9 mouse cellular contexts compared by ENCODE assay signal in the genomic region with DNA sequence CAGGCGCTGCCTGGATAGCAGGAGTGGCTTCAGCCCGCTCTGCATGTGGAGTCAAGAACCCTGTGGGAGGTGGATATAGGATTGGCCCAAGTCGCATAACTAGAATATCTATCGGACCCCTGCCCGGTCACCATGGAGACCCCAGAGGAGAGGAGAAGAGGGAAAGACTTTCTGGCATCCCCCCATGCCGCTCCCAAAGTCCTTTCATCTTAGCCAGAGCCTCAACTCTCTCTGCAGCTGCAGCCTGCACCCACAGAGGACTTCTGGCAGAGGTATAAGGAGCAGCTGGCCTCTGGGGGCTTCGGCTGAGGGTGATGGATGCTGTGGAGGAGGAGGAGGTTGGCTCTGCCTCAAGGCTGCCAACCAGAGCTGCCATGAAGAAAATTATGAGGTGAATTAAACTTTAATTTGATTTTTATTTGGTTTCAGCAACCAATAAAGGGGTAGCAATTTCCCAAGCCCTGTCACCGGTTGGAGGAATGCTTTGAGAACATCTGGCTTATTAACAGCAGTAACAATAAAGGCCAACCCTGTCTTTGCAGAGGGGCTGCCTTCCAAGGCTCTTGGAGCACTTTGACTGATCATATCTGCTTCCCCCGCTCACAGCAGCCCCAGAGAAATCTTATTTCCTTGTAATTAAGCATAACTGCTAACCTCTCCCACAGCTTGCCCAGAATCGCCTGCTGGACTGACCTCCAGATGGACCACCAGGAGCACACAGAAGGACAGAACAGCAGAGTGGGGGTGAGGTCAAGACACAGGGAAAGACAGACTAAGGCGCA. TPM values are rescaled to one million over a fixed set of nuclear protein-coding genes. Genes with fewer than 3 reads are reported as not detected.
DNase-seq lines count a peak whose midpoint lies in the region; ATAC-seq and TF ChIP-seq lines count a peak whose summit lies in the region.
"Had no signal": no experiment of that assay in that cellular context is flagged by ENCODE, and none has a peak within 500 bp of the region (broad histone marks: within the 10 kb centered on the region; RNA-seq: fewer than 3 reads in every experiment).

No protein-coding gene starts in this region.

- H3K4me2 ChIP-seq in kidney, embryonic 16.5 days (replicated peaks; ENCODE audit: low read depth, low read length): peak overlapping the region; percentile 84
- peak overlapping the region; percentile 89 for H3K4me2 ChIP-seq in hindbrain, embryonic 15.5 days
- H3K4me2 ChIP-seq in midbrain, postnatal 0 days (ENCODE audit: low read depth, low read length, poor library complexity, severe bottlenecking): peak overlapping the region; percentile 90

- peaks cover 24% of the 10 kb centered on the region for H3K4me1 ChIP-seq in kidney, embryonic 16.5 days (ENCODE audit: insufficient read depth, low read length)
- peaks cover 3% of the 10 kb centered on the region; the same call in 1 of the 2 replicates for H3K4me1 ChIP-seq in kidney, adult 2 months (ENCODE audit: control insufficient read depth, insufficient read depth, low read length)
- no peaks in the 10 kb centered on the region for H3K4me1 ChIP-seq in cortical plate, adult 2 months (ENCODE audit: control insufficient read depth, insufficient read depth, low read length)
- H3K4me1 ChIP-seq in hindbrain, embryonic 15.5 days (replicated peaks): peaks cover 47% of the 10 kb centered on the region
- 0 out of 2 replicates have a peak, but pooled peaks cover 6% of the 10 kb centered on the region for H3K4me1 ChIP-seq in midbrain, postnatal 0 days (ENCODE audit: insufficient read depth, low read length)

- H3K9ac ChIP-seq in kidney, embryonic 16.5 days (replicated peaks; ENCODE audit: low read length): no peak overlapping the region
- no peak overlapping the region; the same call in 1 of the 2 replicates for H3K9ac ChIP-seq in hindbrain, embryonic 15.5 days
- H3K9ac ChIP-seq in midbrain, postnatal 0 days (replicated peaks; ENCODE audit: low read length, poor library complexity, severe bottlenecking): no peak overlapping the region

- peak overlapping the region; percentile 50 for H3K4me3 ChIP-seq in kidney, embryonic 16.5 days (ENCODE audit: low read length)
- H3K4me3 ChIP-seq in kidney, adult 2 months (ENCODE audit: insufficient read depth, low read depth, low read length): no peak overlapping the region
- peak overlapping the region; percentile 34; the same call in 1 of the 2 replicates for H3K4me3 ChIP-seq in cortical plate, adult 2 months (ENCODE audit: insufficient read depth, low read length)
- H3K4me3 ChIP-seq in hindbrain, embryonic 15.5 days: peak overlapping the region; percentile 38
- peak overlapping the region; percentile 42 for H3K4me3 ChIP-seq in midbrain, postnatal 0 days (ENCODE audit: low read depth, low read length)

- H3K27ac ChIP-seq in kidney, embryonic 16.5 days (ENCODE audit: low read length): no peak overlapping the region
- H3K27ac ChIP-seq in kidney, adult 2 months (ENCODE audit: insufficient read depth, low read depth, low read length): no peak overlapping the region
- no peak overlapping the region for H3K27ac ChIP-seq in cortical plate, adult 2 months (ENCODE audit: insufficient read depth, low read length)
- peak overlapping the region; percentile 62 for H3K27ac ChIP-seq in hindbrain, embryonic 15.5 days (replicated peaks)
- H3K27ac ChIP-seq in midbrain, postnatal 0 days (ENCODE audit: low read depth, low read length): no peak overlapping the region

- 0 out of 2 replicates have a peak, but pooled peaks have one; percentile 44 for ATAC-seq in kidney, embryonic 16.5 days (ENCODE audit: low FRiP score, low TSS enrichment)
- ATAC-seq in hindbrain, embryonic 15.5 days (ENCODE audit: low FRiP score, low read depth): peak; percentile 77
- ATAC-seq in midbrain, postnatal 0 days (ENCODE audit: low FRiP score): peak; percentile 53; the same call in 1 of the 2 replicates
- ATAC-seq: Patski had no signal

- no peak for TF ChIP-seq POLR2A in kidney, adult 2 months (IDR thresholded peaks at IDR 0.05; ENCODE audit: low read depth, low read length)
- TF ChIP-seq POLR2A in cortical plate, adult 2 months (IDR thresholded peaks at IDR 0.05; ENCODE audit: extremely low read depth, insufficient read depth, low read length): no peak

- DNase-seq in kidney, adult 2 months: no peak
- DNase-seq in midbrain, postnatal 0 days (ENCODE audit: low spot score): peak; percentile 65
- DNase-seq in spleen, adult 12 weeks (ENCODE audit: low spot score): no peak
- DNase-seq in adrenal gland, adult 8-10 months: no peak
- DNase-seq in cerebellum, adult 9-11 months: no peak

- peaks cover 9% of the 10 kb centered on the region; the same call in 1 of the 2 replicates for H3K27me3 ChIP-seq in kidney, embryonic 16.5 days (ENCODE audit: insufficient read depth, low read length)
- no peaks in the 10 kb centered on the region for H3K27me3 ChIP-seq in kidney, adult 2 months (replicated peaks; ENCODE audit: control insufficient read depth, insufficient read depth, low read length)
- H3K27me3 ChIP-seq in hindbrain, embryonic 15.5 days: peaks cover 12% of the 10 kb centered on the region
- H3K27me3 ChIP-seq in midbrain, postnatal 0 days (ENCODE audit: insufficient read depth, low read length): peaks cover 3% of the 10 kb centered on the region; the same call in 1 of the 2 replicates

- H3K36me3 ChIP-seq in kidney, embryonic 16.5 days (ENCODE audit: insufficient read depth, low read length): no peaks in the 10 kb centered on the region
- no peaks in the 10 kb centered on the region for H3K36me3 ChIP-seq in kidney, adult 2 months (ENCODE audit: control insufficient read depth, insufficient read depth, low read length)
- H3K36me3 ChIP-seq in hindbrain, embryonic 15.5 days: no peaks in the 10 kb centered on the region
- no peaks in the 10 kb centered on the region for H3K36me3 ChIP-seq in midbrain, postnatal 0 days (ENCODE audit: insufficient read depth, low read length)

- 14% methylated on average over 11 of the region's 11 CpGs for WGBS in kidney, embryonic 16.5 days
- 33% methylated on average over 11 of the region's 11 CpGs for WGBS in kidney, adult 2 months
- 6% methylated on average over 11 of the region's 11 CpGs for WGBS in hindbrain, embryonic 15.5 days
- 12% methylated on average over 11 of the region's 11 CpGs for WGBS in midbrain, postnatal 0 days

- no peak for TF ChIP-seq CTCF in kidney, adult 2 months (conservative IDR thresholded peaks at IDR 0.05; ENCODE audit: insufficient read depth, insufficient read length, low read depth, low read length)
- no peak for TF ChIP-seq CTCF in cortical plate, adult 2 months (IDR thresholded peaks at IDR 0.05; ENCODE audit: extremely low read depth, insufficient read depth, low read length)
- TF ChIP-seq CTCF in midbrain, postnatal 0 days (IDR thresholded peaks at IDR 0.05): no peak

- no peaks in the 10 kb centered on the region for H3K9me3 ChIP-seq in kidney, embryonic 16.5 days (ENCODE audit: low read length)
- no peaks in the 10 kb centered on the region for H3K9me3 ChIP-seq in hindbrain, embryonic 15.5 days
- H3K9me3 ChIP-seq in midbrain, postnatal 0 days (ENCODE audit: low read length): no peaks in the 10 kb centered on the region

RNA-seq across cellular contexts. Expression of a gene that starts 46.8 kb away (rescaled TPM):
- 14.0 and 20.6 TPM in 2 replicates for polyA plus RNA-seq in kidney, embryonic 16.5 days (2015; fragmentation: Nextera tagmentation; extraction: Ambion mirVana)
- polyA plus RNA-seq in kidney, adult 2 months (2012; rRNA removed): 10.8 and 11.8 TPM in 2 replicates
- 7.4 and 7.7 TPM in 2 replicates for polyA plus RNA-seq in cortical plate, adult 2 months (2012; rRNA removed)
- polyA plus RNA-seq in hindbrain, embryonic 15.5 days (2015; fragmentation: Nextera tagmentation; extraction: Ambion mirVana): 16.6 and 17.3 TPM in 2 replicates
- 26.8 and 27.2 TPM in 2 replicates for total RNA-seq in midbrain, postnatal 0 days (2014; rRNA removed)
- polyA plus RNA-seq in midbrain, postnatal 0 days (2015; fragmentation: Nextera tagmentation; extraction: Ambion mirVana): 17.3 and 21.5 TPM in 2 replicates
- total RNA-seq in adrenal gland, adult 8-10 months (2022): 10 to 100 TPM; 10.6 to 23.3 (median 15.2) TPM
